Mouse (Mus musculus): ENCODE data around the gene Neu1.

DNA sequence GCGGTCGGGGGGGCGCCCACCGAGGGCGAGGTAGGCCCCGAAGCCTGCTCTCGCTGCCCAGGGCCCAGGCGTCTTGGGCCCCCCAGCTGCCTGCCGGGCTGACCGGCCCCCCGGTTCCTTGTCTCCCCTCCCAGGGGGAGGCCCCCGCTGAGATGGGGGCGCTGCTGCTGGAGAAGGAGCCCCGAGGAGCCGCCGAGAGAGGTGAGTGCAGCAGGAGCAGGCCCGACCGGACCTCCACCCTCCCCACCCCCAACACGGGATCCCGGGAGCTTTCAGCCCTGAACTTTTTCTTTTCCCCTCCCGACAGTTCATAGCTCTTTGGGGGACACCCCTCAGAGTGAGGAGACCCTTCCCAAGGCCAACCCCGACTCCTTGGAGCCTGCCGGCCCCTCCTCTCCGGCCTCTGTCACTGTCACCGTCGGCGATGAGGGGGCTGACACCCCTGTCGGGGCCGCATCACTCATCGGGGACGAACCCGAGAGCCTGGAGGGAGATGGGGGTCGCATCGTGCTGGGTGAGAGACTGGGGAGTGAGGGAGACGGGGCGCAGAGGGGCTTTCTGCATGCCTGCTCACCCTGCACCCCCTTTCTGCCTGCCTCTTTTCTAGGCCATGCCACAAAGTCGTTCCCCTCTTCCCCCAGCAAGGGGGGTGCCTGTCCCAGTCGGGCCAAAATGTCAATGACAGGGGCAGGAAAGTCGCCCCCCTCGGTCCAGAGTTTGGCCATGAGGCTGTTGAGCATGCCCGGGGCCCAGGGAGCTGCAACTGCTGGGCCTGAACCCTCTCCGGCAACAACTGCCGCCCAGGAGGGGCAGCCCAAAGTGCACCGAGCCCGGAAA lies 31.8 kb upstream of the Neu1 start:
- TF ChIP-seq GATA1 (IDR thresholded peaks at IDR 0.05; ENCODE audit: borderline replicate concordance, low read length): no peak
- TF ChIP-seq CTCF (IDR thresholded peaks at IDR 0.05; ENCODE audit: low read depth, low read length): no peak
